Mouse (Mus musculus) limb, embryonic 11.5 days (tissue): ENCODE results near the gene Sgms1. TPM values are rescaled to one million over a fixed set of nuclear protein-coding genes. Genes with fewer than 3 reads are reported as not detected.
A peak's percentile ranks its signal among the peaks of the same experiment; 100 is the strongest.
"Not testable (repeated sequence)": the region's sequence is repeated elsewhere in the genome, so short reads cannot be mapped to it uniquely, and the experiment has no call there.

Source experiments
- ATAC-seq: fragments of 200-750 bp; cut with Nextera tagmentation; 2 replicates; pipeline ENCODE4 v1.8.0; 2017; ENCODE audit warnings: low read depth; ENCODE audit not compliant: insufficient number of reproducible peaks, low FRiP score, low TSS enrichment
- DNase-seq: peaks from one replicate; pipeline ENCODE4 v3.0.0-alpha.2; 2015; ENCODE audit warnings: low spot score
- H3K27ac ChIP-seq: fragments of 300-500 bp; sonication (generic); replicated peaks from 2 replicates; pipeline ENCODE4 v1.5.1; 2014; ENCODE audit warnings: low read depth, mild to moderate bottlenecking, low read length
- H3K27me3 ChIP-seq: fragments of 300-500 bp; sonication (generic); 2 replicates; pipeline ENCODE4 v1.6.1; 2014; ENCODE audit warnings: mild to moderate bottlenecking, low read length, mixed read lengths; ENCODE audit not compliant: control insufficient read depth, insufficient read depth
- H3K36me3 ChIP-seq: fragments of 300-500 bp; sonication (generic); 2 replicates; pipeline ENCODE4 v1.6.1; 2014; ENCODE audit warnings: mild to moderate bottlenecking, low read length, moderate library complexity, mixed read lengths; ENCODE audit not compliant: control insufficient read depth, insufficient read depth
- H3K4me1 ChIP-seq: fragments of 300-500 bp; sonication (generic); 2 replicates; pipeline ENCODE4 v1.6.1; 2014; ENCODE audit warnings: low read length, mixed read lengths; ENCODE audit not compliant: control insufficient read depth, insufficient read depth
- H3K4me2 ChIP-seq: fragments of 300-500 bp; sonication (generic); 2 replicates; pipeline ENCODE4 v1.6.1; 2014; ENCODE audit warnings: low read depth, mild to moderate bottlenecking, moderate library complexity; ENCODE audit not compliant: severe bottlenecking
- H3K4me3 ChIP-seq: fragments of 300-500 bp; sonication (generic); 2 replicates; pipeline ENCODE4 v1.5.1; 2014; ENCODE audit warnings: low read depth, low read length
- H3K9ac ChIP-seq: fragments of 300-500 bp; sonication (generic); 2 replicates; pipeline ENCODE4 v1.6.1; 2014; ENCODE audit warnings: mild to moderate bottlenecking, low read length
- H3K9me3 ChIP-seq: fragments of 300-500 bp; sonication (generic); 2 replicates; pipeline ENCODE4 v1.6.1; 2016; ENCODE audit warnings: low read length; ENCODE audit not compliant: control insufficient read depth
- WGBS: fragments of 180-500 bp; shearing (Covaris S2); extraction: QIAGEN DNeasy Blood & Tissue Kit; methylation state at CpG from one replicate; pipeline ENCODE4 v1.1.7; 2014; 5-methylcytosine and 5-hydroxymethylcytosine counted together
- polyA plus RNA-seq: library from polyadenylated mRNA; unstranded; fragments of >200 nt; fragmentation: Nextera tagmentation; extraction: Ambion mirVana; gene quantifications from 2 replicates; pipeline ENCODE4 v1.2.1, GENCODE M21; 2014

Gene Sgms1
- polyA plus RNA-seq, 1 experiment from 2014 or later = 13.5 TPM

GRCm38 (mm10) chr19:32136888-32137625 lies 252.5 kb downstream of the Sgms1 start:
- Histone ChIP-seq H3K9me3 (no peaks in the 10 kb centered on the region), H3K9ac (no peak overlapping the region), H3K4me3 (no peak overlapping the region), H3K27ac (no peak overlapping the region), H3K36me3 (no peaks in the 10 kb centered on the region), H3K4me1 (no peaks in the 10 kb centered on the region), H3K27me3 (no peaks in the 10 kb centered on the region), H3K4me2 (no peak overlapping the region)
- no peak for DNase-seq
- ATAC-seq = no peak
- 61% methylated on average over 4 of the region's 4 CpGs for whole genome bisulfite sequencing

- WGBS = 78% methylated on average over 14 of the region's 17 CpGs
- DNase-seq, H3K4me2 ChIP-seq, H3K9ac ChIP-seq, H3K4me1 ChIP-seq, H3K27ac ChIP-seq, H3K9me3 ChIP-seq, H3K27me3 ChIP-seq, H3K4me3 ChIP-seq, H3K36me3 ChIP-seq: not testable (repeated sequence)
- peak; percentile 54; the same call in 1 of the 2 replicates for ATAC-seq
These were observed 257.6 kb downstream of the Sgms1 start for GRCm38 (mm10) chr19:32131707-32132488.

GRCm38 (mm10) chr19:32129281-32129680 lies 260.2 kb downstream of the Sgms1 start:
- DNase-seq = no peak
- Histone ChIP-seq H3K36me3 (no peaks in the 10 kb centered on the region), H3K4me2 (no peak overlapping the region), H3K4me3 (no peak overlapping the region), H3K9me3 (no peaks in the 10 kb centered on the region), H3K27ac (no peak overlapping the region), H3K9ac (no peak overlapping the region), H3K4me1 (no peaks in the 10 kb centered on the region), H3K27me3 (no peaks in the 10 kb centered on the region)
- no peak for ATAC-seq
- 95% methylated on average over 8 of the region's 8 CpGs for WGBS

- DNase-seq (no peak), ATAC-seq (no peak)
- Histone ChIP-seq H3K9ac (no peak overlapping the region), H3K27me3 (no peaks in the 10 kb centered on the region), H3K27ac (no peak overlapping the region), H3K4me3 (no peak overlapping the region), H3K9me3 (no peaks in the 10 kb centered on the region), H3K4me1 (no peaks in the 10 kb centered on the region), H3K4me2 (no peak overlapping the region), H3K36me3 (no peaks in the 10 kb centered on the region)
- 77% methylated on average over 10 of the region's 10 CpGs for WGBS
These were observed 262.2 kb downstream of the Sgms1 start for GRCm38 (mm10) chr19:32127180-32127850.

GRCm38 (mm10) chr19:32124155-32124554 lies 265.4 kb downstream of the Sgms1 start:
- Histone ChIP-seq H3K4me3 (no peak overlapping the region), H3K9me3 (no peaks in the 10 kb centered on the region), H3K9ac (no peak overlapping the region), H3K27ac (no peak overlapping the region), H3K36me3 (no peaks in the 10 kb centered on the region), H3K4me1 (peaks cover 4% of the 10 kb centered on the region; the same call in 1 of the 2 replicates), H3K27me3 (no peaks in the 10 kb centered on the region), H3K4me2 (no peak overlapping the region)
- no peak for DNase-seq
- 93% methylated on average over 9 of the region's 9 CpGs for WGBS
- ATAC-seq = no peak

GRCm38 (mm10) chr19:32123196-32123595 lies 266.3 kb downstream of the Sgms1 start:
- H3K27ac ChIP-seq = no peak overlapping the region
- H3K9me3 ChIP-seq = no peaks in the 10 kb centered on the region
- DNase-seq (no peak), ATAC-seq (no peak)
- H3K9ac ChIP-seq = no peak overlapping the region
- no peaks in the 10 kb centered on the region for H3K36me3 ChIP-seq
- H3K27me3 ChIP-seq = no peaks in the 10 kb centered on the region
- H3K4me3 ChIP-seq = no peak overlapping the region
- no peak overlapping the region for H3K4me2 ChIP-seq
- H3K4me1 ChIP-seq = peaks cover 4% of the 10 kb centered on the region; the same call in 1 of the 2 replicates
- 83% methylated on average over 5 of the region's 5 CpGs for WGBS

- peaks cover 4% of the 10 kb centered on the region; the same call in 1 of the 2 replicates for H3K4me1 ChIP-seq
- no peaks in the 10 kb centered on the region for H3K36me3 ChIP-seq
- H3K27me3 ChIP-seq = no peaks in the 10 kb centered on the region
- no peak overlapping the region for H3K27ac ChIP-seq
- WGBS = 41% methylated on average over 1 of the region's 1 CpGs
- no peaks in the 10 kb centered on the region for H3K9me3 ChIP-seq
- ATAC-seq = no peak
- no peak overlapping the region for H3K4me2 ChIP-seq
- no peak overlapping the region for H3K9ac ChIP-seq
- DNase-seq = no peak
- no peak overlapping the region for H3K4me3 ChIP-seq
These were observed 268.7 kb downstream of the Sgms1 start for GRCm38 (mm10) chr19:32120798-32121197.

GRCm38 (mm10) chr19:32119666-32120065 lies 269.8 kb downstream of the Sgms1 start:
- Histone ChIP-seq H3K4me1 (peaks cover 4% of the 10 kb centered on the region; the same call in 1 of the 2 replicates), H3K9me3 (no peaks in the 10 kb centered on the region), H3K27ac (no peak overlapping the region), H3K4me2 (no peak overlapping the region), H3K4me3 (no peak overlapping the region), H3K36me3 (no peaks in the 10 kb centered on the region), H3K27me3 (no peaks in the 10 kb centered on the region), H3K9ac (no peak overlapping the region)
- 91% methylated on average over 2 of the region's 2 CpGs for WGBS
- DNase-seq (no peak), ATAC-seq (no peak)
